Mouse (Mus musculus) heart, postnatal 0 days (tissue): ENCODE data around the gene Nfil3. TPM values are rescaled to one million over a fixed set of nuclear protein-coding genes. Genes with fewer than 3 reads are reported as not detected.

Experiments
- ATAC-seq: fragments of 200-750 bp; cut with Nextera tagmentation; 2 replicates; pipeline ENCODE4 v1.8.0; 2017; ENCODE audit warnings: low read depth, moderate number of reproducible peaks, moderate library complexity; ENCODE audit not compliant: insufficient read depth
- DNase-seq: peaks from one replicate; pipeline ENCODE4 v3.0.0-alpha.2; 2016; ENCODE audit warnings: low spot score
- H3K27ac ChIP-seq: fragments of 300-500 bp; sonication (generic); 2 replicates; pipeline ENCODE4 v1.5.1; 2014; ENCODE audit warnings: low read depth, mild to moderate bottlenecking
- H3K27me3 ChIP-seq: fragments of 300-500 bp; sonication (generic); 2 replicates; pipeline ENCODE4 v1.6.1; 2014; ENCODE audit warnings: low read length, mixed read lengths; ENCODE audit not compliant: control insufficient read depth, insufficient read depth
- H3K36me3 ChIP-seq: fragments of 300-500 bp; sonication (generic); replicated peaks from 2 replicates; pipeline ENCODE4 v1.6.1; 2014; ENCODE audit warnings: low read length, mixed read lengths; ENCODE audit not compliant: control insufficient read depth, insufficient read depth
- H3K4me1 ChIP-seq: fragments of 300-500 bp; sonication (generic); 2 replicates; pipeline ENCODE4 v1.6.1; 2014; ENCODE audit warnings: antibody characterized with exemption; ENCODE audit not compliant: control insufficient read depth, insufficient read depth
- H3K4me2 ChIP-seq: fragments of 300-500 bp; sonication (generic); 2 replicates; pipeline ENCODE4 v1.6.1; 2014; ENCODE audit warnings: low read depth, mild to moderate bottlenecking, low read length, moderate library complexity
- H3K4me3 ChIP-seq: fragments of 300-500 bp; sonication (generic); 2 replicates; pipeline ENCODE4 v1.5.1; 2014; ENCODE audit warnings: low read depth, low read length
- H3K9ac ChIP-seq: fragments of 300-500 bp; sonication (generic); replicated peaks from 2 replicates; pipeline ENCODE4 v1.6.1; 2014; ENCODE audit warnings: low read depth, low read length, mixed read lengths
- H3K9me3 ChIP-seq: fragments of 300-500 bp; sonication (generic); replicated peaks from 2 replicates; pipeline ENCODE4 v1.6.1; 2016; ENCODE audit warnings: low read length; ENCODE audit not compliant: control insufficient read depth
- CTCF ChIP-seq: IDR thresholded peaks from 2 replicates; pipeline ENCODE4 v1.5.1; 2016; ENCODE audit warnings: antibody characterized with exemption, control low read depth, low read depth
- EP300 ChIP-seq: IDR thresholded peaks from 2 replicates; pipeline ENCODE4 v1.6.1; 2016; ENCODE audit warnings: antibody characterized with exemption, low read depth
- WGBS: fragments of 180-500 bp; shearing (Covaris S2); extraction: QIAGEN DNeasy Blood & Tissue Kit; methylation state at CpG from one replicate; pipeline ENCODE4 v1.1.7; 2014; 5-methylcytosine and 5-hydroxymethylcytosine counted together
- polyA plus RNA-seq: library from polyadenylated mRNA; unstranded; fragments of >200 nt; fragmentation: Nextera tagmentation; extraction: Ambion mirVana; gene quantifications from 2 replicates; pipeline ENCODE4 v1.2.1, GENCODE M21; 2015
- total RNA-seq: library from RNA; depleted of rRNA; stranded (reverse); fragments of >200 nt; gene quantifications from 2 replicates; pipeline ENCODE4 v1.2.3, GENCODE M21; 2014; ENCODE audit warnings: low replicate concordance

Gene Nfil3
- total and polyA plus RNA-seq, 2 experiments from 2014 or later, result 16.5 to 20.0 TPM

- H3K27ac ChIP-seq, result peak overlapping the region; percentile 95; the same call in 1 of the 2 replicates
These were observed 3.7 kb downstream of the Nfil3 start for GRCm38 (mm10) chr13:52977221-52977609.

DNA sequence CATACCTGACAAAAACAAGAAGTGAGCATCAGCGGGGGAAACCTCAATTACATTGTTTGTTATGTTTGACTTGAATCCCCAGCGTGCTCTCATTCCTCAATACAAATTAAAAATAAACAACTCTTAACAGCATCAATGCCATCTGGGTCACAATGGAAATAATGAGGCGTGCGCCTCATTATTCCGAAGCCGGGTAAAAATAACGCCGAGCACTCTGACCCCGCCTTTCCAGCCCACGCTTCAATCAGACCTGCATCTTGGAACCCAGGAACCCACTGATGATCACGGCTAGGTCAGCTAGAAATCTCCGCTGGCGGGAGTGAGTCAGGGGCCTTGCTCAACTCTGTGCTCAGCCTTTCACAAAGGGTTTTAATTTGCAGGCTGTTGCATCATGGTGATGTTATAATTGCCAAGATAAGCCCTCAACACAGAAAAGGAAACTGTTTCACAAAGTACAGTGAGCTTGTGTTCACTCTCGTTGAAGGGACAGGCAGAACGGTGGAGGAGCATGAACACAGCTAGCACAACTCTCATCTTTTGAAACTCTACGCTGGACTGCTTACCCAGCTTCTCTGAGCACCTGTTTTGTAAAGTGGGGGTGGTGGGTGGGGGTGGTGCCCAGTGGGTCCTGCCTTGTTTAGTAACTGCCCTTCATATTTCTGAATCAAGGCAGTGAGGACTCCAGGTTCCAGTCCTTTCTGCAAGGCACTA is 4.2 kb downstream of the Nfil3 start:
- 14% methylated on average over 16 of the region's 16 CpGs for WGBS
- Histone ChIP-seq H3K4me1 (peaks cover 36% of the 10 kb centered on the region), H3K4me2 (peak overlapping the region; percentile 45), H3K36me3 (no peaks in the 10 kb centered on the region), H3K4me3 (0 out of 2 replicates have a peak overlapping the region, but pooled peaks have one; percentile 4), H3K9me3 (no peaks in the 10 kb centered on the region), H3K9ac (no peak overlapping the region), H3K27me3 (no peaks in the 10 kb centered on the region), H3K27ac (peak overlapping the region; percentile 66)
- peak; percentile 26 for DNase-seq
- no peak for TF ChIP-seq EP300
- no peak for TF ChIP-seq CTCF
- no peak for ATAC-seq

More at GRCm38 (mm10) chr13:52977221-52977609, 3.7 kb downstream of the Nfil3 start:
- H3K9me3 ChIP-seq, result no peaks in the 10 kb centered on the region
- ATAC-seq, result no peak
- no peak for DNase-seq
- no peaks in the 10 kb centered on the region for H3K36me3 ChIP-seq
- H3K27me3 ChIP-seq, result no peaks in the 10 kb centered on the region
- TF ChIP-seq EP300, result no peak
- TF ChIP-seq CTCF, result no peak
- H3K4me3 ChIP-seq, result peak overlapping the region; percentile 81
- peak overlapping the region; percentile 94 for H3K4me2 ChIP-seq
- peaks cover 39% of the 10 kb centered on the region for H3K4me1 ChIP-seq
- H3K9ac ChIP-seq, result peak overlapping the region; percentile 83; the same call in 1 of the 2 replicates
- 57% methylated on average over 9 of the region's 9 CpGs for WGBS

DNA sequence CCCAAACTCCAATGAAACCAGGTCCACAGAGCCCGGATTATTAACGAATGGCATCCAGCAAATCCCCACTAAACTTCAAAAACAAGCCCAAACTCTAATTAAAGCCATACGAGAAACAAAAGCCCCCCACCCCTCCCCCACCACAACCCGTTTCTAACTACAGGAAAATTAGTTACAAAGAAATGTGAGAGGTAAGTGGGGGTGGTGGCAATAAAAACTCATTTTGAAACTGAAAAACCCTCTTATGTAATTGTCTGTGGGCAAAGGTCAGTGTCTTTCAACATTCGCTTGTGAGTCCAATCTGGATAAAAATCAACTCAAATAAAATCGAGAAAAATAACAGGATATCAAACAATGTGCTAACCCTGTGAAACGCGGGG is 4.8 kb downstream of the Nfil3 start:
- no peak overlapping the region for H3K9ac ChIP-seq
- 45% methylated on average over 8 of the region's 8 CpGs for WGBS

GRCm38 (mm10) chr13:52974676-52975075 is 6.2 kb downstream of the Nfil3 start:
- H3K27ac ChIP-seq, result peak overlapping the region; percentile 2; the same call in 1 of the 2 replicates
- H3K27me3 ChIP-seq, result no peaks in the 10 kb centered on the region
- no peaks in the 10 kb centered on the region for H3K9me3 ChIP-seq
- WGBS, result 54% methylated on average over 3 of the region's 3 CpGs
- no peak for TF ChIP-seq CTCF
- no peak for TF ChIP-seq EP300
- no peaks in the 10 kb centered on the region for H3K36me3 ChIP-seq
- ATAC-seq (no peak), DNase-seq (peak; percentile 26)
- H3K4me3 ChIP-seq, result no peak overlapping the region
- H3K4me2 ChIP-seq, result no peak overlapping the region
- peaks cover 44% of the 10 kb centered on the region for H3K4me1 ChIP-seq
- no peak overlapping the region for H3K9ac ChIP-seq

More for the DNA sequence above, 4.8 kb downstream of the Nfil3 start:
- H3K4me2 ChIP-seq, result peak overlapping the region; percentile 45
- TF ChIP-seq CTCF (no peak), EP300 (no peak)
- H3K36me3 ChIP-seq, result no peaks in the 10 kb centered on the region
- no peaks in the 10 kb centered on the region for H3K27me3 ChIP-seq
- peak overlapping the region; percentile 66; the same call in 1 of the 2 replicates for H3K27ac ChIP-seq
- H3K9me3 ChIP-seq, result no peaks in the 10 kb centered on the region
- DNase-seq (no peak), ATAC-seq (no peak)
- 0 out of 2 replicates have a peak overlapping the region, but pooled peaks have one; percentile 4 for H3K4me3 ChIP-seq
- H3K4me1 ChIP-seq, result peaks cover 36% of the 10 kb centered on the region

- Histone ChIP-seq H3K36me3 (peaks cover 6% of the 10 kb centered on the region), H3K9ac (no peak overlapping the region), H3K4me1 (peaks cover 44% of the 10 kb centered on the region), H3K4me2 (no peak overlapping the region), H3K27me3 (no peaks in the 10 kb centered on the region), H3K4me3 (no peak overlapping the region), H3K9me3 (no peaks in the 10 kb centered on the region), H3K27ac (no peak overlapping the region)
- ATAC-seq (no peak), DNase-seq (no peak)
- TF ChIP-seq EP300, result no peak
- no peak for TF ChIP-seq CTCF
- 56% methylated on average over 10 of the region's 10 CpGs for WGBS
These were observed 7.4 kb downstream of the Nfil3 start for GRCm38 (mm10) chr13:52973427-52973826.

DNA sequence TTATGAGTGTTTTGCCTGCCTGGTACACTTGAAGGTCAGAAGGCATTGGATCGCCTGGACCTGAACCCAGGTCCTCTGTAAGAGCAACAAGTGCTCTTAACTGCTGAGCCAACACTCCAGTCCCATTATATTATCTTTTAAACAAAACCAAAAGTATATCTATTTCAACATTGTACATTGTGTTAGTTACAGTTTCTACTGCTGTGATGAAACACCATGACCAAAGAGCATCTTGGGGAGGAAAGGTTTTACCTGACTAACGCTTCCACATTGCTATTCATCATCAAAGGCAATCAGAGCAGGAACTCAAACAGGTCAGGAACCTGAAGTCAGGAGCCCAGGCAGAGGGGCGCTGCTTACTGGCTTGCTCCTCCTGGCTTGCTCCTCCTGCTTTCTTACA is 8.2 kb downstream of the Nfil3 start:
- Histone ChIP-seq H3K4me1 (peaks cover 41% of the 10 kb centered on the region), H3K27me3 (no peaks in the 10 kb centered on the region), H3K36me3 (peaks cover 14% of the 10 kb centered on the region), H3K9ac (no peak overlapping the region), H3K9me3 (no peaks in the 10 kb centered on the region), H3K27ac (no peak overlapping the region), H3K4me2 (no peak overlapping the region), H3K4me3 (no peak overlapping the region)
- TF ChIP-seq EP300 (no peak), CTCF (no peak)
- no peak for ATAC-seq
- WGBS, result 91% methylated on average over 3 of the region's 3 CpGs
- DNase-seq, result no peak
